Mouse (Mus musculus): Measurements from ENCODE around the gene C1qtnf6.

C1qtnf6 gene

DNA sequence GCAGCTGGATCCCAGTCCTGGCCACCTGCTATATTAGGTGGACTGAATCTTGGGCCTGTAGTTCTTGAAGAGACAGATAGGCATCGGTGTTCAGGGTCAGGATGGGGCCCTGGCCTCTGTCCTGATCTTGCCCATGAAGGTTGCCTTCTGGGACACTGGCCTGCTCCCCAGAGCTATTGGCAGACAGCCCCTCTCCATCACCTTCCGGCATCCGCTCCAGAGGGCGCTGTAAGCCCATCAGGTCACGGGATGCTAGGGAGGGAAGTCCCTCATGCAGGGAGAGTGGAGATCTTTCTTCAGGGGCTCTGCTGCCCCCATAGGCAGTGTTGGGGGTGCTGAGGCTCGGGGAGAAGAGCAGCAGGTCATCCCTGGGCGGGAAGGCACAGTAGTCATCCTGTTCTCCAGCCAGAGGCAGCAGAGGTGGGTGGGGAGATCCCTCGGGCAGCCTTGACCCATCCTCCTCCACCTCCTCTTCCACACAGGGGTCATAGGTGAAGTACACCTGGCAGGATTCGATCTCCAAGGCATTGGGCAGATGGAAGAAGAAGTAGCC, 49.7 kb downstream of the C1qtnf6 start:
- DNase-seq (ENCODE audit: low spot score in 2 of 2), result peak in 1 of 2 experiments; percentile 10

DNA sequence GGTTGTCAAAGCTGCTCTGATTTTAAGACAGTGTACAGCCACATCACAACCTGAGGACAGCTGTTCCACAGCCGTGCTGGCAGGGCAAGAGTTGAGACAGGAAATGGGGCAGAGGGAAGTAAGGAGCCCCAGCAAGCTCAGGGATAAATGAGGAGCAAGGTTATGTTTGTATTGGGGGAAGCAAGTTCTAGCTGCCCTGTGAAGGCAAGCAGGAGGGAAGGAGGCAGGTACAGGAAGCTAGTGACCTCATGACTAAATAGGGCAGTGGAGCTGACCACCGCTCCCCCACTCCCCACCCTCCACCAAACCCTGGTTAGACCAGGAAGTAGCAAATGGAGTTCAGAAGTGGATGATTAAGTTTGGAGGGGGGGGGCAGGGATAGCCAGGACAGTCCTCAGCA, 50.2 kb downstream of the C1qtnf6 start:
- DNase-seq (ENCODE audit: low spot score in 2 of 2), result peak; percentile 26 to 38

DNA sequence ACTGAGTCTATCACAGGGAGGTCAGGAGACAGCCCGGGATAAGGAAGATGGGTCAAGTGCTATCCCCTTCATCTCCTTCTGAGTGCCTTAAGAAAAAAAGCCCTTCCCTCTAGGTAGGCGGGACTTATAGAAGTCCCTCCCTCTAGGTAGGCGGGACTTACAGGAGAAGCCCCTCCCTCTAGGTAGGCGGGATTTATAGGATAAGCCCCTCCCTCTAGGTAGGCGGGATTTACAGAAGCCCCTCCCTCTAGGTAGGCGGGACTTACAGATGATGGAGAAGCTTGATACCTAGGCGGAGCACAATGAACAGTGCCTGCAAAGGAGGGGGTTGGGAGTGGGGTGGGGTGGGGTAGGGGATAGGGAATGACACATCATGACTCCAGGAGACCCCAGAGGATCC, 51.1 kb downstream of the C1qtnf6 start:
- no peak for DNase-seq (ENCODE audit: low spot score in 2 of 2)

DNA sequence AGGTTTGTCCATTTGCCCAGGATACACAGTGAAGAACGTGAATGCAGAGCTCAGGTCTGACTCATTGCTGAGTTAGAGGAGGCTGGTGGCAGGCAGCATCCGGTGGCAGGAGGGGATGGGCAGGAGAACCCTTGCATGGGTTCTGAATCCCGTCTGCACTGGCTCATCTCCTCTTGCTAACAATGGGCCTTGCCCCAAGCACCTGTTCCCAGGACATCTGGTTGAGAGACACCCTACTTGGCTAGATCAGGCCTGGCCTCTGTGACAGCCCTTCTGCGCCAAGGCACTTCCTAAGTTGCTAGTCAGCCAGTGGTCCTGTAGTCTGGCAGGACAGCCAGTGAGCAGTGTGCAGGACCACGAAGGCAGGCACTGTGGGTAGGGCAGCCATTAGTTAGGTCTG, 51.7 kb downstream of the C1qtnf6 start:
- no peak for DNase-seq (ENCODE audit: low spot score in 2 of 2)

DNA sequence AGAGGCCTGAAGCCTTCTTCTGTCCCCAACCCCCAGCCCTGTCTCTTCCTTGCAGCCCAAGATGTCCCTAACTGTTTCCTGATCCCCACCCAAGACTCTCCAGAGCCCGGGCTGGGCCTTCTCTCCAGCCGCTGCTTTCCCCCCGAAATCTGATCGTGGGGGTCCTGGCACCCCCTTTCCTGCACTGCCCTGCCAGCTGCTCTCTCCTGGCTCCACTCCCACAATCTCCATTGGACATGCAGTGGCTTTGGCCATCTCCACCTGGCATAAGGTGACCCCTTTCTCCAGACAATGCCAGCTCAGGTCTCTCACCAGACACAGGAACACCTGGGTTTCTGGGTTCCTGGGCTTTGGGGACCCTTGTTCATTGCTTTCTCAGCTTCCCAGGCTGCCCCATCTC, 53.1 kb downstream of the C1qtnf6 start:
- DNase-seq (ENCODE audit: low spot score in 2 of 2), result no peak

DNA sequence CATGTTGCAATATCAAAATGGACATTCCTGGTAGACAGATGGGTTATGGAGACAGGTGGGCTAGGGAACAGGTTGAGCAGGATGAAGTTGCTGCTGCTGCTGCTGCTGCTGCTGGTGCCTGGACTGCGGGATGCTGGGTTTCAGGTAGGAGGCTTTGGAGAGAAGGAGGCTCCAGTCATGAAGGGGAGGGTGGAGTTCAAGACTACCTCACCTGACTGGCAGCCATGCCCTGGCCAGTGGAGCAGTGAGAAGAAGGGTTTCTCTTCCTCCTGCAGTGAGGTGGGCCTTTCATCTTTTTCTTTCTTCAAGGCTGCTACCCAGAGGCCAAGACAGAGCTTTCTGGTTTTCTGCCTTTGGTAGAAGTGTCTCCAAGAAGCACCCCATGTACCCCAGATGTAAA, 54.3 kb downstream of the C1qtnf6 start:
- DNase-seq (ENCODE audit: low spot score in 2 of 2), result no peak

DNA sequence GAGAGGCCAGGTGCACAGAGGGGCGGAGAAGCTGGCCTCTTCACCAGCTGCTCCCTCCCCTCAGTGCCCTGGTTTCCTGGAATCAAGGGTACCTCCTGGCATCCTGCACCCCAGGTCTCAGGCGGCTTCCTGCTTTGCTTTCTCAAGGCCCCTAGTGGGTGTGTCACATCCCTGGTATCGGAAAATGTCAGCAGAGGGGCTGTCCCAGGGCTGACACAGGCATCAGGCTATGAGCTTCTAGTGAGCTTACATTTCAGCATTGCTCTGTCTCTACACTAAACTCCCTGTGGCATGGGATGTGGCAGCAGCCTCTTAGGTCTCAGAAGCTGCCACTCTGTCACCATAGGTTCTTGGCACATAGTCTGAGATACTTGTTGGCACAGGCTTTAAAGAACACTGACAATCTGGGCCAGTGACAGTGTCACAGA, 55.6 kb downstream of the C1qtnf6 start:
- no peak for DNase-seq (ENCODE audit: low spot score in 2 of 2)

DNA sequence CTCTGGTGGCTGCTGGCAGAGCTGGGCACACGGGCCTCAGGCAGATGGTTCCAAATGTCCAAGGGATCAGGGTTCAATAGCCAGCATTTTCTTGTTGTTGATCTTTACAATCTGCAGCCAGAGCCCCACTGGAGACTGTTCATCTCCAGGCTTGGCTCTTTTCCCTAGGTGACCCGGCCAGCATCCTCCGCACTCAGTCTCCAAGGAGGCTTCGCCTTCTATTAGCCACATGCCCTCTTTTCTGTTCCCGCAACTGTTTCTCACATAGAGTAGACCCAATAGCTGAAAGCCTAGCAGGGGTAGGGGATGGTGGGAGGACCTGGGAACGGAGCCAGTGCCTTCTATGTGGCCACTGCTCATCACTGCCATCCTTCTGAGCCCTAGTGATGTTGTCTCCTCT, 57.8 kb downstream of the C1qtnf6 start:
- no peak for DNase-seq (ENCODE audit: low spot score in 2 of 2)
